Mouse (Mus musculus) CH12.LX (cell line): ENCODE measurements at regions not wholly inside any gene's neighbourhood (a gene's known extent, or its start where the extent isn't known, plus 50 kb on each side); places are given as distances from the start of the nearest gene placed in this dataset.

Source experiments
- DNase-seq: peaks from one replicate; pipeline ENCODE4 v3.0.0-alpha.2; 2013; ENCODE audit errors: extremely low read depth
- H3K27ac ChIP-seq: 2 replicates; pipeline ENCODE4 v1.5.1; 2012; ENCODE audit warnings: low read depth, mild to moderate bottlenecking, control low read depth, moderate library complexity; ENCODE audit not compliant: insufficient read depth
- H3K27me3 ChIP-seq: replicated peaks from 2 replicates; pipeline ENCODE3; 2012; ENCODE audit warnings: inconsistent platforms
- H3K36me3 ChIP-seq, 2 experiments: replicated peaks in 1 of 2; 2 replicates each; pipeline versions ENCODE3 to v1.6.1; 2012; ENCODE audit warnings: inconsistent platforms in 1 of 2, low read length in 1 of 2, mild to moderate bottlenecking in 1 of 2, mixed read lengths in 1 of 2, moderate library complexity in 1 of 2; ENCODE audit not compliant: control insufficient read depth in 1 of 2, insufficient read depth in 1 of 2
- H3K4me1 ChIP-seq, 2 experiments: 2 replicates each; pipeline ENCODE4 v1.6.1; 2012; ENCODE audit warnings: inconsistent platforms in 1 of 2, moderate library complexity in 1 of 2; ENCODE audit not compliant: insufficient read depth in 2 of 2, control insufficient read depth in 1 of 2
- H3K4me2 ChIP-seq: 2 replicates; pipeline ENCODE4 v1.6.1; 2012; ENCODE audit warnings: low read depth, mild to moderate bottlenecking, control low read depth; ENCODE audit not compliant: poor library complexity, insufficient read depth, severe bottlenecking
- H3K4me3 ChIP-seq, 3 experiments: fragments of 150-350 bp in 1 of 3; sonication (generic) in 1 of 3; replicated peaks in 1 of 3; 2 replicates each; pipeline versions ENCODE3 to v1.5.1; 2011 to 2012; ENCODE audit warnings: low read depth in 2 of 3, low read length in 2 of 3, mild to moderate bottlenecking in 2 of 3, moderate library complexity in 2 of 3, control low read depth in 1 of 3, improper control_type of control experiment in 1 of 3, inconsistent platforms in 1 of 3, mixed read lengths in 1 of 3; ENCODE audit not compliant: poor library complexity in 1 of 3
- H3K79me2 ChIP-seq: replicated peaks from 2 replicates; pipeline ENCODE4 v1.6.1; 2012; ENCODE audit warnings: mild to moderate bottlenecking, moderate library complexity; ENCODE audit not compliant: control insufficient read depth, poor library complexity, insufficient read depth, severe bottlenecking; ENCODE audit errors: extremely low read depth
- H3K9ac ChIP-seq: 2 replicates; pipeline ENCODE4 v1.6.1; 2012; ENCODE audit warnings: low read depth, mild to moderate bottlenecking, control low read depth, moderate library complexity; ENCODE audit not compliant: insufficient read depth
- H3K9me3 ChIP-seq: replicated peaks from 2 replicates; pipeline ENCODE3; 2012; ENCODE audit warnings: low read length, inconsistent platforms, mixed read lengths
- CTCF ChIP-seq, 2 experiments: IDR thresholded peaks in 1 of 2; conservative IDR thresholded peaks in 1 of 2; 2 replicates each; pipeline ENCODE4 v1.5.1; 2011 to 2012; ENCODE audit warnings: low read depth in 2 of 2, low read length in 2 of 2, improper control_type of control experiment in 1 of 2, inconsistent platforms in 1 of 2, mild to moderate bottlenecking in 1 of 2, moderate library complexity in 1 of 2
- ELF1 ChIP-seq: IDR thresholded peaks from 2 replicates; pipeline ENCODE4 v1.6.1; 2014; ENCODE audit warnings: low read depth, mild to moderate bottlenecking, inconsistent platforms, low read length, improper control_type of control experiment
- ETS1 ChIP-seq: conservative IDR thresholded peaks from 2 replicates; pipeline ENCODE4 v1.6.1; 2012; ENCODE audit warnings: low read depth, mild to moderate bottlenecking, inconsistent platforms, low read length, improper control_type of control experiment, moderate library complexity
- JUND ChIP-seq: conservative IDR thresholded peaks from 2 replicates; pipeline ENCODE4 v1.6.1; 2011; ENCODE audit warnings: low read depth, low read length, improper control_type of control experiment
- MAFK ChIP-seq: IDR thresholded peaks from 2 replicates; pipeline ENCODE4 v1.6.1; 2011; ENCODE audit warnings: low read length, improper control_type of control experiment; ENCODE audit not compliant: insufficient replicate concordance
- MXI1 ChIP-seq: IDR thresholded peaks from 2 replicates; pipeline ENCODE4 v1.6.1; 2011; ENCODE audit warnings: mild to moderate bottlenecking, low read depth, low read length, improper control_type of control experiment
- NELFE ChIP-seq: IDR thresholded peaks from 2 replicates; pipeline ENCODE4 v1.6.1; 2011; ENCODE audit warnings: low read depth, low read length, improper control_type of control experiment
- RAD21 ChIP-seq: IDR thresholded peaks from 2 replicates; pipeline ENCODE4 v1.6.1; 2011; ENCODE audit warnings: low read depth, mild to moderate bottlenecking, low read length, improper control_type of control experiment, moderate library complexity
- SIN3A ChIP-seq: IDR thresholded peaks from 2 replicates; pipeline ENCODE4 v1.6.1; 2012; ENCODE audit warnings: low read length, improper control_type of control experiment, inconsistent platforms
- SMC3 ChIP-seq: IDR thresholded peaks from 2 replicates; pipeline ENCODE4 v1.6.1; 2011; ENCODE audit warnings: low read depth, low read length, improper control_type of control experiment
- TCF12 ChIP-seq: IDR thresholded peaks from 2 replicates; pipeline ENCODE4 v1.6.1; 2014; ENCODE audit warnings: low read depth, mild to moderate bottlenecking, inconsistent platforms, low read length, improper control_type of control experiment
- UBTF ChIP-seq: IDR thresholded peaks from 2 replicates; pipeline ENCODE4 v1.6.1; 2012; ENCODE audit warnings: low read depth, mild to moderate bottlenecking, inconsistent platforms, low read length, improper control_type of control experiment, moderate library complexity
- USF1 ChIP-seq: IDR thresholded peaks from 2 replicates; pipeline ENCODE4 v1.6.1; 2014; ENCODE audit warnings: low read depth, mild to moderate bottlenecking, inconsistent platforms, low read length, improper control_type of control experiment
- ZKSCAN1 ChIP-seq: IDR thresholded peaks from 2 replicates; pipeline ENCODE4 v1.6.1; 2012; ENCODE audit warnings: low read depth, inconsistent platforms, low read length, improper control_type of control experiment, borderline replicate concordance
- ZMIZ1 ChIP-seq: IDR thresholded peaks from 2 replicates; pipeline ENCODE4 v1.6.1; 2012; ENCODE audit warnings: low read depth, mild to moderate bottlenecking, inconsistent platforms, low read length, improper control_type of control experiment
- ZNF384 ChIP-seq: IDR thresholded peaks from 2 replicates; pipeline ENCODE4 v1.6.1; 2012; ENCODE audit warnings: low read depth, low read length, improper control_type of control experiment, inconsistent platforms
- dilution Hi-C: fragments of 300-500 bp; cut with MboI; formaldehyde crosslinking; loops from 2 replicates; pipeline ENCODE4 v1.14.3; 2020; ENCODE audit warnings: low sequenced_read_pairs; ENCODE audit not compliant: extremely low pct_unique_long_range_greater_than_20kb, extremely low pct_ligation_motif_present
- in situ Hi-C: fragments of 300-500 bp; cut with MboI; formaldehyde crosslinking; loops from 3 replicates; pipeline ENCODE4 v1.14.3; 2019; ENCODE audit warnings: low sequenced_read_pairs, low pct_ligation_motif_present, low pct_unique_long_range_greater_than_20kb, mixed read lengths

DNA sequence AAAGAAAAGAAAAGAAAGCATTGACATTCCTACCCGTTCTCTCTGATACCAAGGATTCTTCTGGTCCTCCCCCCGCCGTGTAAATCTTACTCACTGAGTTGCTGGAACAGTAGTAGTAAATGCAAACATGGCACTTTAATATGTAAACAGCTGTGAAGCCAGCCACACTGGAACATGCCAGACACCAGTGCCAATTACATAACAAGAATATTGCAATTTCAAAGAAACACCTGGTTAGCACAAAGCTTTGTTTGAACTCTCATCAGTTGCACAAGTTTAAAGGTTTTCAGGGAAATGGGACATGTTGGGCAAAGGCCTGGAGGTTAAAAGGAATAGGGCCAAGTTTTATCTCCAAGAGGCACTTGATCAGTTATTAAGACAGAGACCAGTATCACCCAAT, 333.2 kb upstream of the Onecut1 start:
- no peaks in the 10 kb centered on the region for H3K79me2 ChIP-seq
- dilution Hi-C loops = no loop called here
- peaks cover 2% of the 10 kb centered on the region for H3K9me3 ChIP-seq
- no peak overlapping the region for H3K4me2 ChIP-seq
- no peak for DNase-seq
- no peak overlapping the region for H3K9ac ChIP-seq
- H3K27ac ChIP-seq = no peak overlapping the region
- H3K4me1 ChIP-seq = no peaks in the 10 kb centered on the region
- TF ChIP-seq UBTF (no peak), ZKSCAN1 (no peak), USF1 (no peak), TCF12 (no peak), ZNF384 (no peak)
- TF ChIP-seq, all 38 proteins: peak for 0
- Histone ChIP-seq H3K36me3 (no peaks in the 10 kb centered on the region), H3K4me3 (no peak overlapping the region), H3K27me3 (peaks cover 50% of the 10 kb centered on the region)
- in situ Hi-C loops = loop anchor here (25.0 kb wide), 1 partner anchor 334 kb away; the partner anchor contains the start of gene Onecut1

DNA sequence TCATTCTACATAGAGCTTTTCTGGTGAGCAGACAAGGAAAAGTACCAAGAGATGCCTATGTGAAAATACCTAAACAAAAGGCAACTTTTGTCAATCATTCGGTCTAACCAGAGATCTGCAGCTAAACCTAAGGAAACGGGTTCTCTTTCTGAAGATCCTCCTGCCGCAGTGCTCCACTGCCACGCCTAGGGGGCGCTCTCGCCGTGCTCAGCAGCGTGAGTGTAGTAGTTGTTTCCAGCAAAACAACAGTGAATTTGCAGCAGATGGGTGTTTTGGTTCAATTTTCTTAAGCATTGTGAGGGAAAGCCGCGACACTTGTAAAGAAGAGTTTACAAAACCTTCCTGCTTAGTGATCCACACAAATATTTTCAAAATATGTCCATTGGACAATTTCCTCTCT, 331.4 kb upstream of the Onecut1 start:
- peak overlapping the region; percentile 44; the same call in 1 of the 2 replicates for H3K4me2 ChIP-seq
- peaks cover 2% of the 10 kb centered on the region for H3K9me3 ChIP-seq
- H3K27ac ChIP-seq = no peak overlapping the region
- H3K4me3 ChIP-seq = no peak overlapping the region
- dilution Hi-C loops (no loop called here), in situ Hi-C loops (loop anchor here (25.0 kb wide), 1 partner anchor 332 kb away; the partner anchor contains the start of gene Onecut1)
- no peaks in the 10 kb centered on the region for H3K4me1 ChIP-seq
- TF ChIP-seq ZMIZ1 = no peak
- TF ChIP-seq CTCF (conservative IDR thresholded peaks at IDR 0.05 in 1 of 2, IDR thresholded peaks at IDR 0.05 in 1 of 2; ENCODE audit: low read depth in 2 of 2, low read length in 2 of 2) = peak; percentile 78 to 91
- no peak for TF ChIP-seq MXI1
- TF ChIP-seq ETS1 = no peak
- no peak for TF ChIP-seq ZKSCAN1
- TF ChIP-seq NELFE = 0 out of 2 replicates have a peak, but pooled peaks have one; percentile 16
- TF ChIP-seq TCF12 = no peak
- no peak for TF ChIP-seq SIN3A
- TF ChIP-seq MAFK = no peak
- no peak for TF ChIP-seq USF1
- TF ChIP-seq SMC3 = peak; percentile 65
- no peak for TF ChIP-seq ELF1
- TF ChIP-seq RAD21 = peak; percentile 74
- no peak for TF ChIP-seq JUND
- no peaks in the 10 kb centered on the region for H3K79me2 ChIP-seq
- no peak overlapping the region; the same call in 1 of the 2 replicates for H3K9ac ChIP-seq
- DNase-seq = peak; percentile 45
- peaks cover 53% of the 10 kb centered on the region for H3K27me3 ChIP-seq
- H3K36me3 ChIP-seq = no peaks in the 10 kb centered on the region
